Mouse (Mus musculus): ENCODE measurements around the gene Sugct.

- TF ChIP-seq CTCF (IDR thresholded peaks at IDR 0.05) (no peak), EP300 (IDR thresholded peaks at IDR 0.05) (no peak)
Measured at GRCm38 (mm10) chr13:17603756-17604155, 91.6 kb downstream of the Sugct start.
